Mouse (Mus musculus) adrenal gland, adult 18-20 months (tissue): ENCODE data around the gene Ankrd13d. TPM values are rescaled to one million over a fixed set of nuclear protein-coding genes. Genes with fewer than 3 reads are reported as not detected.

Source experiments
- DNase-seq, 2 experiments: peaks; one replicate each; pipeline ENCODE4 v3.0.0; 2021 to 2022; ENCODE audit warnings: low spot score in 2 of 2
- total RNA-seq, 2 experiments: library from RNA; stranded (reverse); gene quantifications; 1 replicate in 1 of 2; 2 replicates in 1 of 2; pipeline ENCODE4 v1.2.3; 2021

The Ankrd13d gene
- total RNA-seq, 2 experiments from 2014 or later = 3.2 to 5.0 TPM

DNA sequence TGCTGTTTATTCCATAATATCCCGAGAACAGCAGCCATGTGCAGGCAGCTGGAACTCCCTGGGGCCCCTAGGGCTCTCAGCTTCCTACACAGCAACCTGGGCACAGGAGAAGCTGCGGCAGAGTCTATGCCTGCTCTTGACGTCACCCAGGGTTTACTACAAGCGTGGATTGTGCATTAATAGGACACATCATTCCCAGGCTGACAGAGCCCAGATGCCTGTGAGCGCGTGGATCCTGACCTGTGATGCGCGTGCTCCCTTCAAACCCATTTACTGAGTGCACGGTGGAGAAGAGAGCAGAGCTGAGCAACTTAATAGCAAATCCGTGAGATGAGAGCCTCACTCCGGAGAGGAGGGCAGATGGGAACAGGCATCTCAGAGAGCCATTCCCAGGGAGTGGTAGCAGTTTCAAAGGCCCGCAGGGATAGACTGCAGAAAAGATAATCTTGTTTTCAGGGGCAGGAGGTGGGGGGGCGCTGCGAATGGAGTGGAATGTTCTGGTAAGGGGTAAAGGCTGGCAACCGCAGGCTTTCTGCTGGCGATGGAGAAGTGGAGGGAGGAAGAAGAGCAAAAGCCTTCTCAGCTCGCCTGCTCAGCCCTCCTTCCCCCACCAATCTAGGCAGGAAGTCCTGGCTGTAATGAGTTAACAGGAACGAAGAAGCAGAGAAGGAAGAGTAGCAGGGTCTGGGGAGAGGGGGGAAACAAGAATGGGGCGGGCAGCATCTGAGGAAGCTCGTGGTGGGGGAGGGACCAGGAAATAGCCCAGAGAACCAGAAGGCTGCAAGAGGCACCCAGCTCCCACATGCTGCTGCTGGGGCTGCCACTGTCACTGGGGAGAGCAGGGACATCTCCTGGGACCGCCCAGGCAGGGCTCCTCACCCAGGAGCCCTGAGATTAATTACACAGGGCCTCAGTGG is 19.1 kb upstream of the Ankrd13d start:
- no peak for DNase-seq

DNA sequence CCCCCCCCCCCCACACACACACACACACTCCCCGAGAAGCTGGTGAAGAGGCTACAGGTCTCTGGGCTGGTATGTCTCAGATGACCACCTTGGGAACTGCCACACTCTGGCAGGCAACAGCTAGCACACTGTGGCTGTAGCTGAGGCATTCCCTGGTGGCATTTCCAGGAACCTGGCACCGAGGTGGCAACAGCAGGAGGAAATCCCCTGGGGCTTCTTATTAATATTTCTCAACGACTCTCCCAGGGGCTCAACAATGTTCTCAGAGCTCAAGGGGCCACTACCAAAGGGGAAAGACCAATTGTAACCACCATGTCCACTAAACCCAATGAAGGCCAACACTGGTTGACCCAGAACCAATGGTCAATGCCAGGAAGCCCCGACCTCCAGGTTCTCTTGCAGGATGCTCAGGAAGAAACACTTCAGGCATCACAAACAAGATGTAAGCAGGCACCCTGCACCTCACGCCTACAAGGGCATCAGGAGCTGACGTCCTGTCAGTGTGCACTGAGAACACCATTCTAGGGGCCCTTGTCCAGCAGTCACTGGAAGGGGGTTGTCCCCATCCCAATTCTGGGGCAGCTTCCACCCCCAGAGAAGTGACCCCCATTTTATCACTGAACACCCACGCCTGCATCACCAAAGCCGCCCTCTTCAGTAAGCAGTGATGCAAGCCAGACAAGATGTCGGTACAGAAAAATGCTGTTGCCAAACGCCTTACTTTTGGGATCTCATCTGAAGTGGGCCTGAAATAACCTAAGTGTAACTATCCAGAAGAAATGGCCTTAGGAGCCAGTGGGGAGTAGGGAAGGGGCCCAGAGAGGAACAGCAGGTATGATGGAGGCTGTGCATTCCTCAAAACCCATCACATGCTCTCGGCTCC is 18.2 kb upstream of the Ankrd13d start:
- DNase-seq = no peak

DNA sequence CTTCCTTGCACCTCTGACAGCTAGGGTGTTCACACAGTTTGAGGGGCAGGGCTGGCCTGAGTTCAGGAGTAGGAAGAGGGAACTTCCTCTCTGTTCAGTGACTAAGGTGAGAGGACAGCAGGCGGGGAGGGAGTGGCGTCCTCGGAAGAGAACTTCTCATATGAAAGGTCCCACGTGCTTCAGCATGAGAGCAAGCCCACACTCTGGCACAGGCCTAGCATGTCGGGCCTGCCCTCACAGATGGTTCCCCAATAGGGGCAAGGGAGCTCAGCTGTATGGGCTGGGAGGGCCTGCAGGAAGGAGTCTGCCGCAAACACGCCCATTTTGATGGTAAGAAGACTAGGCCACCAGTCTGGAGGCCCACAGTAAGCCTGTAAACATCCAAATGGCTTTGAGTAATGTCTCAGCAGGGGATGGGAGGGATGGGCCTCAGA is 17.4 kb upstream of the Ankrd13d start:
- no peak for DNase-seq

DNA sequence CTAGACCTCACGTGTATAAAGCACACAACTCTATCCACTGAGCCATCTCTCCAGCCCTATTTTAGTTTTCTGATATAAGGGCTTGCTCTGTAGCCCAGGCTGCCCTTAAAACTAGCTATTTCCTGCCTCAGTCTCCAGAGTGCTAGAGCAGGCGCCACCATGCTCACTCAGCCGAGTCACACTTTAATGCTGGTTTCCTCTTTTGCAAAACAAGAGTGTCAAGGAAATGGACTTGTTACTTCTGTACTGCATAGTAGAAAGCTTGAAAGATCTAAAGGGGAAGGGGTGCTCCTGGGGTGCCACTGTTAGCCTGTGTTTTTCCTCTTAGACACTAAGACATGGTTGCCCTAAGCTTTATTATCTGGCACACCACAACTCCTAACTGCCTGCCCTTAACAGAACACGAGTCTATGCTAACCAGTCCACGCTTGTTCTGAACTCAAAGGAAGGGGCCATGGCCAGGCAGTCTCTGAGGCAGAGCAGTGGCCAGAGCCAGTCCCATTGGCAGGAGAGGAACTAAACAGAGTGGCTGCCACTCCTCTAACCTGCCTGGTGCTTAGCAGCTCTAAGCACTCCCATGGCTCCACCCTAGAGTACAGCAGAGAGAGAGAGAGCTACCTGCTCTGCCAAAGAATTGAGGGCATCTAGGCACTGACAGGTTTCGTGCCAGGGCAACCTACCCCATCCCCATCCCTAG is 16.8 kb upstream of the Ankrd13d start:
- no peak for DNase-seq

DNA sequence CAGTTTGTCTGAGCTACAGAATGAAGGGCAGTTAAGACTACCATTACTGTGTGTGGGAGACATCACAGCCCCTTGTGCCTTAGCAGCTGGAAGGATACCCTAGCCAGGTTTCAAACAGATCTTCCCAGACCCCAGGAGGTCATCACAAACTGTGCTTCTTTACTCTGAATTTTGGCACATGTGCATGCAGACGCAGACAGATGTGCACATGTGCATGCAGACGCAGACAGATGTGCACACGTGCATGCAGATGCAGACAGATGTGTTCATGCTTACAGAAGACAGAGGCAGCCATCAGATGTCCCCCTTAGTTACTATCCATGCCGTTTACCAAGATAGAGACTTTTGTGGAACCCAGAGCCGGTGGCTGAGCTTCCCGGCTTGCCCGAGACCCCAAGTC is 16.2 kb upstream of the Ankrd13d start:
- no peak for DNase-seq

DNA sequence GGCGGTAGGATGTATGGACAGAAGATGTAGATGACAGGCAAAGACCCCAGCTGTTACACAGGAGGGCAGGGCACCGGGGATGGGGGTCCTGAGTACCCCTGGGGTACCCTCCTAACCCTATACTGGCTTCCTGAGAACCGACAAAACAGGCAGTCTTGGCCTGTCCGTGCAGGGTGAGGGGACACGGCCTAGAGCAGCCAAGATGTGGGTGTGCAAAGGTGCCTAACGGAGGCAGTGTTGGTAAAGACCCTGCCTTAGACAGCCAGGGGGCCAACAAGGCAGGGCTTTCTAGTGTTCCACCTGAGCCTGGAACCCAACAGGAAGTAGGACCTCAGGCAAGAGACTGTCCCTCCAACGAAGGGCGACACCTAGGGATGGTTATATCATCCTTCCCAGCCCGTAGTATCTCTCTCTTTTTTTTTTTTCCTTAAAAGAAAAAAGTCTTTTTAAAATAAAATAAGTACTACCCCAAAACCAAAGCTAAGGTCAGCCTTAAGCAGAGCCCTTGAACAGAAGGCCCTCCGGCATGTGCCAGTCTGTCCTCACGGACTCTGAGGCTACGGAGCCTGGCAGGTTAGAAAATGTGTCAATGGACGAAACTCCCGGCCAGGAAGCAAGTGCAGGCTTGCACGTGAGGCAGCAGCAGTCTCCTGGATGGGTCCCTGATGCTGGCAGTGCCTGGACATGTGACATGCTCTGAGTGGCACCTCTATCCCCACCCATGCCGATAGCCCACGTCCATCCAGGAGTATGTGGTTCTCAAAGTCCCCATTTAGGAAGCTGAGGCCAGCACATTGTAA is 15.6 kb upstream of the Ankrd13d start:
- no peak for DNase-seq

DNA sequence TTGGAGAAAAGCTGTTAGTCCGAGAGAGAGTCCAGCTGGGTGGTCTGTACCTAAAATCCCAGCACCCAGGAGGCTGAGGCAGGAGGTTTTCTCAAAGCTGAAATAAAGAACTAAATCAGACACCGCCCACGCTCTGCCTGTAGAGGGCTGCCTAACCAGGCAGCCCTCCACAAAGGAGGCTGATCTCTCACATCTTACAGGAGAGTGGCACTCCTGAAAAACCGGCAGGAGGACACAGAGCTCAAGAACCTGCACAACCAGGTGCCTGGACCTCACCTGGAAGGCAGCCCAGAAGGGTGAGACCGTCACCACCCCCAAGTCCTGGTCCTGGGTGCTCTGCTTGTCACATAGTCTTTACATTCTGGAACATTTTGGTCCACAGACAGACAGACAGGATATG is 14.9 kb upstream of the Ankrd13d start:
- peak in 1 of 2 experiments; percentile 16 for DNase-seq

DNA sequence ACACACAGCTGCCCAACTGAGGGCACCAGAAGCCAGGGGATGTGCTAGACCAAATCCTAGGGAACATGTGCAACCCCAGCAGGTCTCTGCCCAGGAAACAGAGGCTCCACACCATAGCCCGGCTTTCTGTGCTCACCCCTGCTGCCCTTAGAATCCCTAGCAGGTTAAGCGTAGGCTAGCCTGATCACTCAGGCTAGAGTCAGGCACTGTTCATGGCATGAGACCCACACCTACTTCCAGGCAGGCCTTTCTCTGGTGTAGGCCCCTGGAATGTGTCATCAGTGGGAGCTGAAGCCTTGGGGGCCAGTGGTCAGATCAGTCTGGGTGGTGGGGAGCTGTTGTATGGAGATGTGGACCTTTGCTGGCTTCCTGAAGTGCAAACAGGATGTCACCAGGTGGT is 13.7 kb upstream of the Ankrd13d start:
- DNase-seq = peak in 1 of 2 experiments; percentile 19

DNA sequence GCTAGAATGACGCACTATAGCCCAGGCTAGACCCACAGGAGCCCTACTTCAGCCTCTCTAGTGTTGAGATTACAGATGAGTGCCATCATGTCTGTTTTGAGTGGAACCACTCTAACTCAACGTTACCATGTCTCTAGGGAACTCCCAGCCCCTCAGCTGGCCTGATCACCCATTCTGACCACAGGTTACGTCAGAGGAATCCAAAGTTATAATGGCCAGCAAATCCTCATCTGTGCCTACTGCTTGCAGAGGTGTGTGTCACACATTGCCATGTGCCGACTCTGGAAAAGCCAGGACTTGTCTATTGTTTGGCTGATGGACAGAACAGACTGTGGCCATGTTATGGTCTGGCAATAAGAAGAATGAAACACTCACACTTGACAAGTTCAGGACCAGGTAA is 12.5 kb upstream of the Ankrd13d start:
- peak in 1 of 2 experiments; percentile 12 for DNase-seq

DNA sequence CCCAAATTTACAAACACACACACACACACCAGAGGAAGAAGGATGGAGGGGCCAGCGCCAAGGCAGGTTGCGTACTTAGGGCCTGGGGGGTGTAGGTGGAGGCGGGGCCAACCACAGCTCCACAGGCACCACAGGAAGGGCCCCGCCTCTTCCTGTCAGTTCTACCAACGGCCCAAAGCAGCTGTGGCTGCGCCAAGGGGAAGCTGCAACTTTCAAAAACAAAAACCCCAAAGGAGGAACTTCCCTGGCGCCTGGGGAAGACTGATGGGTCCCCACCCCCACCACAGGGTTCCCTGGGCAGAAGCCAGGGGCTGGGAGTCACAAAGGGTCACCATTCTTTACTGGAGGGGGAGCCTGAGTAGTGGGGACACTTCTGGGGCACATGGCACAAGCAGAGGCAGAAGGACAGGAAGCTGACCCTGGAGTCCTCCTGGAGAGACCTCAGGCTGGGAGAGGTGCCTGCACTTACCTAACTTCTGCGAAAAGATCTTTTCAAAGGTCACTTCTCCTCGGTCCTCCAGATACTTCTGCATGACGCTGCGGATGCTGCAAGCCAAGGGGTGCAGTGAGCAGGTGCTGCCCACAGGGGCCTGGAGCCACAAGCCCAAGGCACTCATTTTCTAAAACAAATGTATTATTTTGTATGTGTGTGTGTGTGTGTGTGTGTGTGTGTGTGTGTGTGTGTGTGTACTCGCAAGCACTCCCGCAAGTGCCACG is 11.6 kb upstream of the Ankrd13d start:
- peak in 1 of 2 experiments; percentile 49 for DNase-seq

DNA sequence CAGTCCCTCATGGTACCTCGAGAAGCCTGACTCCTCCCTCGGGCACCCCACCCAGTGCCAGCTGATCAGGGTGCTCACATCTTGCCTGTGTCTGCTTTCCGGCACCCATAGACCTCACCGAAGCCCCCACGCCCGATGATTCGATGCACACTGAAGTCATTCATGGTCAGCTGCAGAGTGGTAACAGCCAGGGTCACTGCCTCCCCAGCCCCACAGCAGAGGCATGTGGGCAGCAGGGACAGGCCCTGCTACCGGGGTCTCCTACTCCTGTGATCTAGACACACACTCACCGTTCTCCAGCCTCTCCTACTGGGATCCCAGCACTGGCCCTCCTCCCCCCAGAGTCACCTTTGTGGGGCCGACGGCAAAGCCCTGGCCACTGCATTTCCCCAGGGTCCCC is 8.2 kb upstream of the Ankrd13d start:
- no peak for DNase-seq

DNA sequence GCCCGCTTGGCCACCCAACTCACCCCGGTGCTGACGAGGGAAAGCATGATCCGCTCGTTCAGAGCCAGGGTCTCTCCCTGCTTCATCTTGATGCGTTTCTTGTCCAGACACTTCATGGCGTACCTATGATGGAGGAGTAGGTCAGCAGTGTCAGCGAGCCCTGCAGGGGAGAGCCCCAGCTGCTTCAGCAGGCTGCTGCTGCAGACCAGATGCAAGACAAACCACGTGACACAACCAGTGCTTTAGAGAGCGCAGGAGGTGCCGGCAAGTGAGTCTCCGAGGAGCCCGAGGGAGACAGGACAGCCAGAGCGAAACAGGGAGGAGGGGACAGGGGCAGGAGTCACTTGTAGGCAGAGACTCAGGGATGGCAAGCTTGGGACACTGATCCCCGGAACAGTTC is 7.8 kb upstream of the Ankrd13d start:
- DNase-seq = no peak

DNA sequence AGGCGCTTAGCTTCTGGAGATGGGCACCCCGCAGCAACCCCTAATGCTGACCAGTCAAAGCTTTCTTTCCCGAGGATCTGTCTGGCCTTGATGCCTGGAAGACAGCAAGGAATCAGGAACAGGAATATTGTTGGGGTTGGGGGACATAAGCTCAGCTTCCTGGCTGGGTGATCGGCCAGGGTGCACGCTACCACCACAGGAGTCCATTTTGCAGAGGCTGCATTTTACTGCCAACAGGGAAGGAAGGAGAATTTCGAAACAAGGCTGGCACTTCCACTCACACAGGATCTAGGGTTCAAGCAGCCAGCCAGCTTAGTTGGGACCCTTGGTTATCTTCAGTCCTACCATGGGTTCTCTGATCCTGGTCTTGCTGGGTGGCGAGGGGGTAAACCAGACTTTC is 716 bp upstream of the Ankrd13d start:
- no peak for DNase-seq

DNA sequence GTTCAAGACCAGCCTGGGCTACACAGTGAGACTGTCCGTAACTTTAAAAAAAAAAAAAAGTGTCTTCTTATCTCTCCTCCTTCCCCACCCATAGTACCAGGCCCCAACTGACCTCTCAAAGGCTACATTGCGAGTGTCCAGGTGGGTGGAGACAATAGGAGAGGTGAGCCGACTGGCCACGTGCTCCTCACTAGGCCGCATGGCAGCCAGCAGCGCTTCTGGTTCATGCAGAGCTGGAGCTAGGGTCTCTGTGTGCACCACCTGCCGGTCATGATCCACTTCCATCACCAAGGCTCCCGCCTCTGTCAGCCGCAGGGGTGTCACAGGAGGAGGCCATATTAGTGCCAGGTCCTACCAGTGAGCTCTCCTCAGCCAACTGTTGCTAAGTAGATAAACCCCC is 2.5 kb downstream of the Ankrd13d start:
- no peak for DNase-seq

DNA sequence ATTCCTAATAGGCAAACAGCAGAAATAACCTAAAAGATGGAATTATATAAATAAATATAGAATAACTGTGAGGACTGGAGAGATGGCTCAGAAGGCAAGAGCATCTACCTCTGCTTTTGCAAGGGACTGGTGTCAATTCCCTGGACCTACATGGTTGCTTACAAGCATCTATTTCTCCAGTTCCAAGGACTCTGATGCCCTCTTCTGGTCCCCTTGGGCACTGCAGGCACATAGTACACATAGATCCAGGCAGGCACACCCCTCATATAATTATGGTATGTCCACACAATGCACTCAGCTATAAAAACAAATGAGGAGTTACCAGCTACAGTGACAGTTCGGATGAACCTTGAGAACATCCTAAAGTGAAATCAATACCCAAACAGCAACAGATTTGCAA is 3.5 kb downstream of the Ankrd13d start:
- no peak for DNase-seq

DNA sequence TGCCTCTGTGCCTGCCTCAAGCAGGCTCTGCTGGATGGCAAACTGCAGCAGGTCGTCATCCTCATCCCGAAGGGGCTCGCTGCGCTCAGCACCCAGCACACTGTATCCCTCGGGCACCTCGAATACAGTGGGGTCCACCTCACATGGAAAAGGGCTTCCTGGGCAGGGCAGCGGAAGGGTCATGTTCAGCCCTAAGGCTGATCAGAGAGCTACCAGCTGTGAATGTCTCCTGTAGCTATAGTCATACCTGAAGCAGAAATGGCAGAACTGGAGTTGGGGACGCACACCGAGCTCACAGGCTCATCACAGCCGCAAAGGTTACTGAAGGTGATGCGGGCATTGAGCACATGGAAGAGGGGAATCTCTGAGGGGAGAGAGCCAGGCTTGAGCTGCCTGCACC is 12.0 kb downstream of the Ankrd13d start:
- peak in 1 of 2 experiments; percentile 18 for DNase-seq

DNA sequence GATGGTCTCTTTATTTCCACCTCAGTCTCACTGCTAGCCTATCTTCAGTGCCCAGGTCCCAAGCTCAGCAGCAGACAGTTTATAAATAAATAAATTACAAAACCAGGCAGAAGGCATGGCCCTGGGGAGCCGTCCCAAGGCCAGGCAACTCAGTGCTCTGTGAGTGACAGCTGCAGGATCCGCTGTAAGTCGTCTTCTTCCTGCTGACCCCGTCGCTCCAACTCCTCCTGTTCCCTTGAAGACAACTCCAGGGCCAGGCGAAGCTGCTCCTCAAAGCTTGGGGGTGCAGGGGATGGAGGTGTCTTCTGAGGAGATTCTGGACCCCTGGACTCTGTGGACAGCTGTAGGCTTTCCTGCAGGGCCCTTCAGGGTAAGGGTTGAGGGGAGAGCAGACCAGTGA is 12.8 kb downstream of the Ankrd13d start:
- peak in 1 of 2 experiments; percentile 18 for DNase-seq

DNA sequence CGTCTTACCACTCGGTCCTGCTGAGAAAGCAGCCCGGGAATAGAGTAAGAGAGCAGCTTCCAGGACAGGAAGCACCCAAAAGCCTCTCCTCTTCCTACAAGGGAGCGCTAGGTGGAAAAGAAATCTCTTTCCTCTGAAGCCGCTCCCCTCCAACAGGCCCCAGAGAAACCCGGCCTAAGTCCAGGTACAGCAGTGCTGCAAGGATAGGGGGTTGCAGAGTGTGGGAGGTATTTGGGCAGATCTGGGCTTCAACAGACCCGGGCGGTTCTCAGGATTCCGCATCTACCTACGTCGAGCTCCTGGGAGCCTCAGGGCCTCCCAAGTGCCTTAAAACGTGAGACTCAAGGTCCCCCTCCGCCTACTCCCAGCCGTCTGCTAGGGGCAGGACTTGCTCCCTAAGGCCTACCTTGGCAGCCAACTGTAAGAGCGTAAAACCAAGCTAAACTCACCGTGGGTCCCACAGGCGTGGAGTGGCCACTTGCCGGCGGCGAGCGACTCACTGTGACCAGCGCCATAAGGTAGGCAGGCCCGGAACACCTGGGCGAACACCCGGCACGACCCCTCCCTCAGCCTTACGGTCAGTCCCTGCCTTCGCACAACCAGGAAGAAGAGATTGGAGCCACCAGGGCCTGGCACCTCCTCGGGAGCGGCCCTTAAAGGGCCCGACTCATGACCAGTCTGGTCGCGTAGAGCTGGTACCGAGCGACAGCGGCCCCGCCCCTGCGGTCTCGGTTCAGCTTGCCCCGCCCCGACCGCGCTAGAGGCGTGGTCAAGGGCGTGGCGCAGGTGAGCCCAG is 14.2 kb downstream of the Ankrd13d start, which contains the start of gene Ssh3:
TSS of gene Ssh3 (minus strand) at position 615 of the 796 bp plus-strand sequence.
- peak; percentile 69 to 75 for DNase-seq

DNA sequence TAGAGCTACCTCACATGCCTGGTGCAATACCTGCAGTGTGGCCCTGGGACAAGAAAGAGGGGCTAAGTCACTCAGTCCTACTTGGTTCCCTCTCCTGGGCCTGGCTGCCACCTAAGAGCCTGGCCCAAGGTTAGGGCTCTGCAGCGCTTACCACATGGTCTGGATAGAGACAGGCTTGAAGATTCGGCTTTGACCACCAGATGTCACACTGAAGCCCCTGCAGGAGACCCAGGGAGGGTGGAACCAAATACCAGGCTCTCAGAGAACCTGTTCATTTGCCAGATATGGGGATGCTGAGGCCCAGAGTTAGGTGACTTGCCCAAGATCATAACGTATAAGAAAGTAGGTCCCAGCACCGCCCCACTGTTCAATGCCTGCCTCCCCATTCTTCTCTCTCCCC is 17.0 kb downstream of the Ankrd13d start:
- DNase-seq = no peak
